Mouse (Mus musculus) embryonic fibroblast, embryonic 13.5 days (primary cell): ENCODE data around the gene Nme3.
A peak's percentile ranks its signal among the peaks of the same experiment; 100 is the strongest.

Source experiments
- CTCF ChIP-seq: IDR thresholded peaks from 2 replicates; pipeline ENCODE4 v1.5.1; 2011; ENCODE audit warnings: mild to moderate bottlenecking, control low read depth, low read length, moderate library complexity, borderline replicate concordance; ENCODE audit not compliant: insufficient read depth
- POLR2A ChIP-seq: IDR thresholded peaks from 2 replicates; pipeline ENCODE4 v1.6.1; 2011; ENCODE audit warnings: low read depth, mild to moderate bottlenecking, control low read depth, low read length, moderate library complexity

DNA sequence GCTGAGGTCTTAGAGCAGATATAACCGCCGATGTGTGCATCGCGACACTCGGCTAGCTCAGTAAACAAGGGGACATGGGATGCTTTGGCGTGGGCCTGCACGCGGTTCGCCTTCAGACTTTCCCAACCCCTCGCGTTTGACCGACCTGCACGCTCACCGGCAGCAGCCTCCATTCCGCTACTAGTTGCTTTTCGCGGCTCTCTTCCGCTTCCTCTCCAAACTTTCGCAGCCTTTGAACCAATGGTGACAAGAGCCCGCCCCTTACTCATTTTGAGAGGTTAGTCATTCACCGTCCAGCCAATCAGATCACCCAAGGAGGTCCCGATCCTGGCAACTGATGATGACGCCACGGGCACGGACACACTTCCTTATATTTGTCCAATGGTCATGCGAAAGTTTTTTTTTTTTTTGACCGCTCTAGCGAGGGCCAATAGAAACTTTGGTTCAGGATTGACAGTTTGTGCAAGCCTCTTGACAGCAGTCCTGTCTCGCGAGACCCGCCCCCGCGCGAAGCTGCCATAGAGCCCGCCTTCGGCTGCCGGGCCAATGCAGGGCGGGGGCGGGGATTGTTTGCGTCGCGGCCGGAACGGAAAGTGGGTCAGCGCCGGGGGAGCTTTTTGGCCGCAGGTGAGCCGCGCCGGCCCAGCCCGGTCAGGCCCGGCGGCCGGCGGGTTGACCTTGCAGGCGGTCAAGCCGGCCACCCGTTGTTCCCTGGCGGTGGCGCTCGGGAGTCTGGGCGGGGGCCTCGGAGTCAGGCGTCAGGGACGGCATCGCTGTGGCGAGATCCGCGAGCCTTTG lies 10.0 kb upstream of the Nme3 start, which contains the start of the genes Nubp2 and Spsb3:
- TF ChIP-seq POLR2A (peak; percentile 85), CTCF (no peak)
